Mouse (Mus musculus) liver, embryonic 14.5 days (tissue): ENCODE data around the gene Senp2.

Experiments used
- CTCF ChIP-seq: IDR thresholded peaks from 2 replicates; pipeline ENCODE4 v1.5.1; 2016; ENCODE audit warnings: antibody characterized with exemption, low read depth, control low read depth
- EP300 ChIP-seq: IDR thresholded peaks from 2 replicates; pipeline ENCODE4 v1.6.1; 2016; ENCODE audit warnings: antibody characterized with exemption, low read depth

- TF ChIP-seq CTCF (peak; percentile 38; the same call in 1 of the 2 replicates), EP300 (peak; percentile 73)
These were observed 12.2 kb upstream of the Senp2 start for GRCm38 (mm10) chr16:21996881-21997641.
